Mouse (Mus musculus) erythroblast, embryonic 14.5 days (primary cell): Measurements from ENCODE around the gene Lipc.

Source experiments
- GATA1 ChIP-seq: IDR thresholded peaks from 2 replicates; pipeline ENCODE4 v1.6.1; 2012; ENCODE audit warnings: low read length, inconsistent platforms, mixed read lengths
- TAL1 ChIP-seq: IDR thresholded peaks from 3 replicates; pipeline ENCODE4 v1.6.1; 2012; ENCODE audit warnings: low read length, inconsistent platforms, mixed read lengths

- no peak for TF ChIP-seq GATA1
- no peak for TF ChIP-seq TAL1
Observed at GRCm38 (mm10) chr9:70916516-70916915, 35.5 kb downstream of the Lipc start.
